Mouse (Mus musculus): ENCODE measurements around the gene Ccl25.
"Not testable (repeated sequence)": the region's sequence is repeated elsewhere in the genome, so short reads cannot be mapped to it uniquely, and the experiment has no call there.

Ccl25 gene

DNA sequence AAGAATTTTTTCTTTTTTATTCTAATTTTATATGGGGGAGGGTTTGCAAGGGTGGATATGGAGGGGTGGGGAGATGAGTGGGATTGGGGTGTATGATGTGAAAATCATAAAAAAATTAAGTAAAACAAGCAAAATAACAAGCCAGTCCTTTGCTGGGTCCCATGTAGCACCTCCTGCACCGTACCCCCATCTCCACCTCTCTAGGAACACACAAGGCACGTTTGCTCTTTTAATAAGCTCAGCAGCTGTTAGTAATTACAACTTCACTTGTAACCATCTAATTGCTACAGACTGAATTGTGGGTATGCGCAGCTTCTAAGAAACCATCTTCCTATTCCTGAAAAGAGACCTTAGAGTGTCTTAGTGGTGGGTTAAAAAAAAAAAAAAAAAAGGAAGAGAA lies 15.2 kb downstream of the Ccl25 start:
- DNase-seq (ENCODE audit: low spot score in 2 of 2): no peak

DNA sequence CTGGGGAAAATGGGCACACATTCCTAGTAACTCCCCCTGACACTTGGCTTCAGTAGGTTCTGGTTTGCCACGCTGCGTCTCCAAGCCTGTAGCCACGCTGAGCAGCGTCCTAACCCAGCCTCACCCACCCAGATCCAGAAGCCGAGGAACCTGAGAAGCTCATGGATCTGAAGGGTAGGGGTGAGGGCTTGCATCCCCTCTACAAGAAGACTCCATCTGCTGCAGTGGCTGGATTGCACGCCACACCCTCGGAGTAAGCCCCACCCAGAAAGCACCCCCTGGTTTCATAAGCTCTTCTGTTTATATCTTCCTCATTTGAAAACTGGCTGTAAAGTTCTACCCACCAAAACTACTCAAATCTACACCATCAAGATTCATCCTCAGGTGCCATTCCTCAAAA lies 22.7 kb downstream of the Ccl25 start:
- no peak for DNase-seq (ENCODE audit: low spot score in 2 of 2)

DNA sequence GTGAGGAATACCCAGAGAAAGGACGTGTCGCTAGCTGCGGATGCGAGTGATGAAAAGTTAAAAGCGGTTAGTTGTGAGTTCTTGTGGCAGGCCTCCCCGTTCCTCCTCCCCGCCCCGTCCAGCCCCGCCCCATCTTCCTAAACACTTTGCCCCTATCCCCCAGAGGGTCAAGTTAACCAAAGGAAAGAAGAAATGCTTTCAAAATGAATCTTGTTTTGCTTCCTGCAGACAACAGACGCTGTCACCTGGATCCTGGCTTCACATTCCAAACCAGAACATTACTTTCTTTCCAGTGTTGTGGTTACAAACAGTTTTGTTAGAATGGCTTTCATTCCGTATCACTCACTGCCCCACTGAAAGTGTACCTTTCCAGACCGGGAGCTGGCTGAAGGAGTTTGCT lies 23.3 kb downstream of the Ccl25 start:
- no peak for DNase-seq (ENCODE audit: low spot score in 2 of 2)

DNA sequence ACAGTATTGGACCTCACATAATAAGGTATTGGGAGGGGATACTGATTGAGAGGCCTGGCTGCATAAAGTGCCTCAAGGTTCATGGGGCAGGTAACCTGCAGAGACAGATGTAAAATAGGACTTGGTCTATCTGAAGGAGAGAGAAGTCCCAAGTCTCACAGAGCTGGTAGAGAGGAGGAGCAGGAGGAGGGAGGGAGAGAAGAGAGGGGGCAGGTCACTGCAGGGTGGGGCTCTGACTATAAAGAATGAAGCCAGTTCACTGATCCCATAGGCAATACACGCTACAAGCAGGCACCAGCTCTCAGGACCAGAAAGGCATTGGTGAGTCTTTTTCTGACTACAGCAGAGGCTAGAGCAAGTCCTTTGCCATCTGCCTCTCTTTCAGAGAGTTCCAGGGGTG lies 24.3 kb downstream of the Ccl25 start:
- no peak for DNase-seq (ENCODE audit: low spot score in 2 of 2)

DNA sequence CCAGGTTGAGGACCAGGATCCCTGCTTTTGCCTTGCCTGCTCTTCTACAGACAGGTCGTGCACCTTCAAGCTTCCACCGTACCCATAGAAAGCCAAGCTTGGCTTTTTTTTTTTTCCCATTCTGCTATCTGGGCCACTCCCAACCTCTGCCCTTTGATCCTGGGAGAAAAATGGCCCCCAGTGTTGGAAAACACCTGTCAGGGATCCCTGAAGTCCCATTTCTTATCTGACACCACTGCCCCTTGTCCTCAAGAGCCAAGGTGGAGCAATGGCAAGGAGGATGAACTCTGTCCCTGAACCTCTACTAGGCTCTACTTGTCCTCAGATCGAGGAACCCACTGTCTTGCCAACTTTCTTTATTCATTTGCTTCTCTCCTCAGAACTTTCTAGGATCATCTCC lies 25.6 kb downstream of the Ccl25 start:
- no peak for DNase-seq (ENCODE audit: low spot score in 2 of 2)

DNA sequence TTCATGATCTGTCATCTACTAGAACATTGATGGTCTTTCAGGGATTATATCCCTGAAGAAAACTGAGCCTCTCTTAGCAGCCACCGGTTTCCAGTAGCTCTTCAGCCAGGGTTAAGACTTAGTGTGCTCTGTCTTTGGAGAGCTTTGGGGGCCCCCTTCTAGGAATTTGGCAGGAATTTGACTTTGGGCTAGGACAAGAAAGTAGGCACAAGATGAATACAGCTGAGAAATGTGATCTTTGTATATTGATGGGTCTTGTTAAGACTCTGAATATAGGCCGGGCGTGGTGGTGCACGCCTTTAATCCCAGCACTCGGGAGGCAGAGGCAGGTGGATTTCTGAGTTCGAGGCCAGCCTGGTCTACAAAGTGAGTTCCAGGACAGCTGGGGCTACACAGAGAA lies 27.6 kb downstream of the Ccl25 start:
- not testable (repeated sequence) for DNase-seq (ENCODE audit: low spot score in 2 of 2)

DNA sequence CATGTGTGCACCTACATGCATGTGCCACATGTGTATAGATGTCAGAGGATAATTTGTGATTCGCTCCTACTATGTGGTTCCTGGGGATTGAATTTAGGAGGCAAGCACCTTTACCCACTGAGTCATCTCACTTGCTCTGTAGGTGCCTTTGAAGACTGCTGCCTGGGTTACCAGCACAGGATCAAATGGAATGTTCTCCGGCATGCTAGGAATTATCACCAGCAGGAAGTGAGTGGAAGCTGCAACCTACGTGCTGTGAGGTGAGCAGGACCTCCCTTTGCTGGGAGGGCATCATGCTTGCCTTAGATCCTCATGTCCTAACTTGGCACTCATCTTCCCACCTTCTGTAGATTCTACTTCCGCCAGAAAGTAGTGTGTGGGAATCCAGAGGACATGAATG lies 28.7 kb downstream of the Ccl25 start:
- DNase-seq (ENCODE audit: low spot score in 2 of 2): no peak

DNA sequence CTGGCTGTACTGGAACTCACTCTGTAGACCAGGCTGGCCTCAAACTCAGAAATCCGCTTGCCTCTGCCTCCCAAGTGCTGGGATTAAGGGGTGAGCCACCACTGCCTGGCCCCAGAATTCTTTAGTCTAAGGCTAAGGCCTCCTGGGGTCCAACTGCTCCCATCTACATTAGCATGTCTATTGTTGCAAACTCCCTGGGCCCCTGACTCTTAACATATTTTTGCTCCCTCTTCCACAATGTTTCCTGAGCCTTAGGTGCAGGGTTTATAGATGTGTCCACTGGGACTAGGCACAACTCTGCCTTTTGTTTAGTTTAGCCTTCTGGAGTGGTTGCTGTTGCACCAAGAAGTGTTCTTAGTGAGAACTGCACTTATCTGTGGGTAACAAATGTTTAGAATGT lies 29.5 kb downstream of the Ccl25 start:
- DNase-seq (ENCODE audit: low spot score in 2 of 2): no peak

DNA sequence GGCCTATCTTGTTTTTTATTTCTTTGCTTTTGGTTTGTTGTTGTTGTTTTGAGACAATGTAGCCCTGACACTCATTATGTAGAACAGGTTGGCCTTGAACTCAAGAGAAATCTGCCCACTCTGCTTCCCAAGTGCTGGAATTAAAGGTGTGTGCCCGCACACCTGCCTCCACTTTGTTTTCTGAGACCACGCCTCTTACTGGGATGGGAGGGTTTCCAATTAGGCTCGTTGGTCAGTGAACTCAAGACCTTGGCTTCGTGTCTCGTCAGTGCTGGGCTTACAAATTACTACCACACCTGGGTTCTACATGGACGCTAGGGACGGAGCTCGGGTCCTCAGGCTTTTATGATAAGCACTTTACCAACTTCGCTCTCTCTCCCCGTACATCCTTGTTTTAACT lies 30.4 kb downstream of the Ccl25 start:
- DNase-seq (ENCODE audit: low spot score in 2 of 2): no peak

DNA sequence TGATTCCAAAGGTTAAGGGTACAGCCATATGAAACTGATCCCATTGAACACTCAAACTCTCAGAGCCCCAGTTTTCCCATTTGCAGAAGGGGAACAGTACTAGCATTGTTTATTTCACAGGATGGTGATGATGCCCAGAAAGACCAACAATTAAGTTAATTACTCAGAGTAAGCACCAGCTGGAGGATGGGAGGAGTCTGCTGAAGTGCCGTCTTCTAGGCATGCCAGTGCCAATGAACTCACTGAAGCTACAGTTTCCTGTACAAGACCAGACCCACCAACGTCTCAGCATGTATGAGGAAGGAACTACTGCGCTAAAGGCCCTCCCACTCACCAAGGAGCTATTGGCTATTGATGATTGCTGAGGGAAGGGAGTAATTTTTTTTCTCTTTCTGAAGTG lies 34.4 kb downstream of the Ccl25 start:
- no peak for DNase-seq (ENCODE audit: low spot score in 2 of 2)

DNA sequence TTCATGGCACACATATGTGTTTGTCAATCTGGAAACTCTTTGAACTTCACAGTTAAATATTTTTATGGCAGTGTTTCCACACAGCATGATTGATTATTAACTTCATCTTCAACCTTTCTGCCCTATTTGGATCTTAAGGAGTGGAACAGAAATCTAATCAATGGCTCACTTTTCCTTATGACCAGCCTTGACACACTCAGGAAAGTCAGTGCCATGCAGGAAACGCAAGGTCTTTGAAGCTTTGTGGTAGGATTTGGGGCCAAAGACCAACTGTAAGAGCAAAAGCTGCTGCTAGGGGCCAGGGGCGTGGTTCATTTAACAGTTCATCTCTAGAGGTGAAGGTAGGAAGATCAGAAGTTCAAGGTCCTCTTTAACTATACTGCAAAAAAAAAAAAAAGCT lies 35.9 kb downstream of the Ccl25 start:
- no peak for DNase-seq (ENCODE audit: low spot score in 2 of 2)

DNA sequence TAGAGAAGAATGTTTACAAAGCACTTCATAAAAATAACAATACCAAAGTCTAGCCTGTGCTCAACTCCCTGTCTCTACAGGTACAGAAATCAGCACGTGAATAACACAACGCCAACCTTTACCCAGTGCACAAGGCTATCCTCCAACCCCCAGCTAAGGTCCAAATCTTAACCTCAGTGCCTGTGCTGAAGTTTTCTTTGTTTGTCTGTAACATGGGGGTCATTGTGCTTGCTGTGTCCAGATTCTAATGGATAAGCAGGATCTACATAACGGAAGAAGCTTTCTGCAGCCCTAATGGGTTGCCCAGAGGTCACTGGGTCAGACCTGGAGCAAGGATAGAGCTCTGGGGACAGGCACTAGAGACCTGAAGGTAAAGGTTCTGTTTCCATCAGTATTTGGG lies 41.2 kb downstream of the Ccl25 start:
- DNase-seq (ENCODE audit: low spot score in 2 of 2): no peak

DNA sequence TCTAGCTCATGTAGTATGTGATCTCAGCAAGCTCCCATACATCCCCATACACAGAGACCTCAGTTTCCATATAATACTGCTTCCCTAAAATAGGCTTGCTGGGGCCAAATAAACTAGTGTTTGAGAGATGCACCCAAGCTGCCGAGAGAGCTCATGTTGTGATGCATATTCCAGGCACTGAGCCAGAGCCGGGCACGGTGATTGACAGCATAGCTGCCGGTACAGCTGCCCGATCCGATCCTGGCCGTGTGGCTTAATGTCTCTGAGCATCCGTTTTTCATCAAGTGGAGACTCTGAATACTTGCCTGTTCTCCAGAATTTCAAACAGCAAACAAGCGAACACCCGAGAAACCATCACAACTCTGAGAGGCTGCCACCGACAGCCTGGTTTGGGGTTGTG lies 42.8 kb downstream of the Ccl25 start:
- DNase-seq (ENCODE audit: low spot score in 2 of 2): peak; percentile 39 to 49

DNA sequence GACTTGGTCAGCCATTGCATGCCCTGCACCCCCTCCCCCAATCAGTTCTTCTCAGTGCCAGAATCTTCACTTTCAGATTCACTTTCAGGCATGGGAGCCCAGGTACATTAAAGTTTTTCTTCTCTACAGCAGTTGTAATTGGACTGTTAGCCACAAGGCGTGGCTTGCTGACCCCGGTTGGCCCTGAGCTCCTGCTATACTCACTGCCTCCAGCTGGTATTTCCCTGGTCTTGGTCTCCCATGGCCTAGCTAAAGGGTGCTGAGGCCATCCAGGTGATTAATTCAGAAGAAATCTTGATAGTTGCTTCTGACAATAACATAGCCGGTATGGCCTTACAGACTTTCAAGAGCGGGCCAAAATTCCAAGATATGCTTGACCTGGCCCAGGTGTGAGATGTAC lies 43.5 kb downstream of the Ccl25 start:
- no peak for DNase-seq (ENCODE audit: low spot score in 2 of 2)

DNA sequence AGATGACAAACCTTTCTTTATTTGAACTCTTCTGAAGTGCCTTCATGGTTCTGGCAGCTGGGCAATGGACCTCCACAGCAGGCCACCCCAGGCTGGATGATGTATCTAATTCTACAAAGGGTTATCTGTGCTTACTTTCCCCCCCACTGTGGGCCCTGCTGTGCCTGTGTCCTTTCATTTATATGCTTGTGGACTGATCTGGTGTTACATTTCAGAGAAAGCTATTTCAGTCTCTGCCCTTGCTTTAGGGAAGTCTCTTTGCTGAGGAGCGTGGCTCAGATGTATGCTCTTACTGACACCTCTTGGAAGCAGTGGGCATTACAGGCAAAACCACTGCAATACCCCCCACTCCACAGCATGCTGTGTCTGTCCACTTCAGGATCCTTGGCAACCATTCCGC lies 45.1 kb downstream of the Ccl25 start:
- DNase-seq (ENCODE audit: low spot score in 2 of 2): peak; percentile 32 to 62

DNA sequence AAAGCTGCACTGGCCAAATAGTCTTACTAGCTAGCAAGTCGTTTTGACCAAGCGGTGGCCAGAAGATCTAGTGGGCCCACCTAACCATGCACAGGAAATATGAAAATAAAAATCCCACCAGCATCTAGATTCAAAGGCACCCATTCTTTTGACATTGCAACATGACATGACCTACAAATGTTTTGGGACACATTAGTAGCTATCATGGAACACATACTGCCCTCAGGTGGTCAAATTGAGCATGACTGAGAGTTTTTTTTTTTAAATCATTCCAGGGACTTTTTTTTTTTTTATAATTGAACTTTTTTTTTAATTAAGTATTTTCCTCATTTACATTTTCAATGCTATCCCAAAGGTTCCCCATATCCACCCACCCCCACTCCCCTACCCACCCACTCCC lies 47.6 kb downstream of the Ccl25 start:
- DNase-seq (ENCODE audit: low spot score in 2 of 2): no peak

DNA sequence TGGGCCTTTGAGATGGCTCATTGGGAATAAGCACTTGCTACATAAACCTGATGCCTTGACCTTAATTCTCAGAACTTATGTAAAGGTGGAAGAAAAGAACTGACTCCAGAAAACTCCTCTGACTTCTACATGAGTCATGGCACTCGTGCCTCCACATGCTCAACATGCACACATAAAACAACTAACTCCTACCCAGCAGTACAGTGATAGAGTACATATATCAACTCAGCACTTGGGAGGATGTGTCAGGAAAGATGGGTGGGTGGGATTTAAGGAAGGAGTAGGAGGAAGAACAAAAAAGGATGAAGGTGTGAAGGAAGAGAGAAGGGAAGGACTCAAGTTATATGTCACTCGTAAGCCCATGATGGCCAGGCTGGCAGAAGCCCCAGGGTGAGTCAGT lies 76.4 kb downstream of the Ccl25 start:
- DNase-seq (ENCODE audit: low spot score in 2 of 2): no peak

DNA sequence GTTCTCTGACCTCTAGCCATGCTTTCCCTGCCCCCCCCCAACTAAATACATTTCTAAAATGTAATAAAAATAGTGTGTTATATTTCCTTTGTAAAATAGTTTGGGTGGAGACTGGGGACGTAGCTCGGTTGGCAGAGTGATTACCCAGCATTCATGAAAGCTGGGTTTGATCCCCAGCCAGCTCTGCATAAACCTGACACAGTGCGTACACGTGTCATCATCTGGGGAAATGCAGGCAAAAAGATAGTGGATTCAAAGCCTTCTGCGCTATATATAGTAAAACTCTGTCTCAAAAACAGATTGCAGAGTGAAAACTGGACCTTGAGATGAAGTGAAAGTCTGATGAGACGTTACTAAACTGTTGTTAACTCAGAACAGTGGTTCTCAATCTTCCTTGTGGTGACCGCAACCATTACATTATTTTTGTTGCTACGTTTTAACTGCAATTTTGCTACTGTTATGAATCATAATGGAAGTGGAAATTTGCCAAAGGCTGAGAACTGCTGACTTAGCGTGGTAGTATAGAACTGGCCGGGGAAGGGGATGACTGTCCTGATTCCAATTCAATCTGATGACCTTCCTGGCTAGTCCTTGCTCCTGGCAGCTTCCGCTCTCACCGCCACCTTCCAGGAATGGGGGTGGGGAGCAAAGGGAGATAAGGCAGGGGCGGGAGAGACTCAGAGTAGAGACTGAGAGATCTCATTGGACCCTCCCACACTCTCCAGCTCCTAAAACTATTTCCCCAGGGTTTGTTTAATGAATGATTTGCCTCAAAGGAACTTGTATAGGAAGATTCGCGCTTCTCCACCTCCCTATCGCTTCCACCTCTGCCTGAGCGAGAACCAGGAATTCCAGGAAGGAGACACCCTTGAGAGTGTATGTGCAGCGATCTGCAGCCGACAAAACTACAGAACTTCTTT lies 79.2 kb downstream of the Ccl25 start:
- DNase-seq (ENCODE audit: low spot score in 2 of 2): no peak

DNA sequence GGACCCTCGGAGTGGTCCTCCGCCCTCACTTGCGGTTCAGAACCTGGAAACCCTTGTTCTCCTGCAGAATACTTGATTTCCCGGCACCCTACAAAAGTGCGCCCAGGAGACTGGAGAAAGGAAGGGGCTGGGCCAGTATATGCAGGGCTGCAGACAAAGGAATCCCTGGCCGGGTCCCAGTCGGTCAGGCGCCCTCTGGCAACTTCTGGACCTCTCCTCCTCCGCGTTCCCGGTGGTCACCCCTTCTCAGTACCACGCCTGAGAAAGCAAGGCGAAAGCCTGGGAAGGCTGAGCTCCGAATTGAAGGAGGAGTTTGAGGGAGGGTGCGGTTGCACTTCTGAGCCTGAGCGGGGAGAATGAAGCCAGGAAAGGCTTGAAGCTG lies 79.9 kb downstream of the Ccl25 start:
- DNase-seq (ENCODE audit: low spot score in 2 of 2): no peak

DNA sequence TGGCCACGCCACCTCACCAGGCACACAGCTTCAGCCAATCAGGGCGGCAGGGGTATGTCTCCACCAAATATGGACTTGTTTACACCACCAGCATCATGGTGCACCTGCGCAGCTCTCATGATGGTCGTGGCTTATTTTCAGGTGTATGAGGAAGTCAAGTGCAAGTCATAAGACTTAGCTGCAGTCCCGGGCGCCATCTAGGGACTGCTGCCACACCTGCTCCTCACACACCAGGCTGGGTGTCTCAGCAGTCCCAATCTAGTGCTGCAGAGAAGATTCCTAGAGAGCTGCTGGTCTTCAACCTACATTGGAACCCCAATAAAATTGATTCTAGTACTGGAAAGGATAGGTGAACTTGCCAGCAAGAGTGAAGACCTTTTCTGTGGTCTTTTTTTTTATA lies 83.4 kb downstream of the Ccl25 start:
- not testable (repeated sequence) for DNase-seq (ENCODE audit: low spot score in 2 of 2)
